Mouse (Mus musculus) heart, postnatal 10 days (tissue): ENCODE data around the gene Gripap1. TPM values are rescaled to one million over a fixed set of nuclear protein-coding genes. Genes with fewer than 3 reads are reported as not detected.
"Not testable (repeated sequence)": the region's sequence is repeated elsewhere in the genome, so short reads cannot be mapped to it uniquely, and the experiment has no call there.

Experiments used
- DNase-seq, 2 experiments: peaks; one replicate each; pipeline ENCODE4 v3.0.0; 2021
- intact Hi-C: fragments of 180-260 bp; cut with DNase I; formaldehyde crosslinking; loops from one replicate; pipeline ENCODE4 v1.15.1; 2025
- total RNA-seq, 2 experiments: library from RNA; stranded (reverse); gene quantifications; 2 replicates each; pipeline ENCODE4 v1.2.3; 2021

Gripap1 gene
- total RNA-seq, 2 experiments from 2014 or later: 27.7 to 30.2 TPM

- intact Hi-C loops: loop anchor here (2.0 to 5.0 kb wide), 2 partner anchors 18 to 44 kb away; no protein-coding TSS in a partner anchor
Observed at GRCm38 (mm10) chrX:7776329-7777082, 13.1 kb upstream of the Gripap1 start.

DNA sequence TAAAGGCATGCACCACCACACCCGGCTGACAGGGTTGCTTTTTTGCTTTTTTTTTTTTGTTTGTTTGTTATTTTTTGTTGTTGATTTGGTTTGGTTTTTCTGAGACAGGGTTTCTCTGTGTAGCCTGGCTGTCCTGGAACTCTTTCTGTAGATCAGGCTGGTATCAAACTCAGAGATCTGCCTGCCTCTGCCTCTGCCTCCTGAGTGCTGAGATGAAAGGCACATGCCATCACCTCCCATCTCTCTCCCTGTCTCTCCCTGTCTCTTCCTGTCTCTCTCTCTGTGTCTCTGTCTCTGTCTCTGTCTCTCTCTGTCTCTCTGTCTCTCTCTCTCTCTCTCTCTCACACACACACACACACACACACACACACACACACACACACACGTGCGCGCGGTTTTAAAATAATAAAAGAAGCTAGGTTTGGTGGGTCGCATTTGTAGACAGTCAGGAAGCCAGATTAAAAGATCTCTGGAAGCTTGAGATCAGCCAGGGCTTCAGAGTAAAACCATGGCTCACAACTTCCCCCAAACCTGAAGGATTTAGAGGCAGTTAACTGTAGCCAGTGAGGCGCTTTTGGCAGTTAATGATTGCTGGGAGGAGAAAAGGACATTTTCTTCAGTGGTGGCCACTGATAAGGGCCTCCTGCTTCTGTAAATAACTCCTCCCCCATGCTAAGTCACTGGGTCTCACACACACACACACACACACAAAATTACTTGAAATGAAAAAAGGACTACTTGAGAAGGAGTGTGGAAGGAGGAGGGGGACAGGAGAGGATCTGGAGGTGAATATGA, 10.9 kb upstream of the Gripap1 start:
- intact Hi-C loops: loop anchor here (5.0 kb wide), 1 partner anchor 46 kb away; no protein-coding TSS in a partner anchor
- no peak for DNase-seq

More at GRCm38 (mm10) chrX:7776329-7777082, 13.1 kb upstream of the Gripap1 start:
- peak; percentile 48 to 66 for DNase-seq

DNA sequence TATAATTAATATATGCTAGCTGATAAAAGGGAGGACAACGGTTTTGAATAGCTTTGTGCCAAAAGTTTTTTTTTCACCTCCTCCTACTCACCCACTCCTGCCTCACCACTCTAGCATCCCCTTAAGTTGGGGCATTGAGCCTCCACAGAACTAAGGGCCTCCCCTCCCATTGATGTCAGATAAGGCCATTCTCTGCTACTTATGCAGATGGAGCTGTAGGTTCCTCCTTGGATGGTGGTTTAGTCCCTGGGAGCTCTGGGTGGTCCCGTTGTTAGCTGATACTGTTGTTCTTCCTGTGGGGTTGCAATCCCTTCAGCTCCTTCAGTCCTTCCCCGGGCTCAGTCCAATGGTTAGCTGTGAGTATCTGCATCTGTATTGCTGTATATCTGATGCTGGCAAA, 10.3 kb upstream of the Gripap1 start:
- intact Hi-C loops: loop anchor here (5.0 kb wide), 1 partner anchor 47 kb away; no protein-coding TSS in a partner anchor
- no peak for DNase-seq

DNA sequence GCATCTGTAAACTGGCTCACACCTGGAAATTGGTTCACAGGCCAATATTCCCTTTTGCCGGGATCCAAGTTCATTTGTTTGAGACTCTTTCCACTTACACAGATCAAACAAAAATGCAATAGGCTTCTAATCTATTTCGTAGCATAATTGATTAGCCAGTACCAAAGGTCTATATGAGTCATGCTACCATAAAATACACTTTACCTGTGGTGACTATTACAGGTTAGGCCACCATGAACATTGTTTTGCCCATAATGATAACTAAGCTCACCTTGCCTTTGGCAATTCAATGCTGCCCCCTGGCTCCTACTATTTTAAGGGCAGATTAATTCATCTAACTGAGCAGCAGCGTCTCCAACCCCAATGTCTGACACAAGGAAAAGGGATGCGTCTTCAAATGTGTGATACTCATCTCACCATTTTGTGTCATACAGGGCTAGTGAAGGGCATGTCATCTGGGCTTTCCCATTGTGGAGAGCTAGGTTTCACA, 6.9 kb upstream of the Gripap1 start:
- intact Hi-C loops: no loop called here
- no peak for DNase-seq

DNA sequence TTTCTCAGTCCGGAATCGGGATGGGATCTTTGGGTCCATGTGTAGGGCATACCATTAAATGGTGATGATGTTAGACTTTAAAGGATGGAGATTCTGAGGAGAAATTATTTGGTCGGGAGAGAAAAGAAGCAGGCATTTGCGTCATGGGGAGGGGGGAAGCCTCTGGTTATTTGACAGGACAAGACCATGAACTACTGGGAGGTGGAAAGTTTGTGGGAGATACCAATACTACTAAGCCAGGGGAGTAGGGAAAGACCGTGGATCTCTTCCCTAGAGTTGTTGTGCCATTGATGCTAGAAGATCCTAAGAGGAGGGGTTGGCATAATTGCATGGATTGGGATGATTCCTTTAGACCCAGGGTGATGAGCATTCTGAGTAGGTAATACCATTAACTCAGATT, 744 bp downstream of the Gripap1 start:
- intact Hi-C loops: loop anchor here (5.0 kb wide), 1 partner anchor 38 kb away; the partner anchor contains the start of gene Ccdc120
- DNase-seq: no peak

GRCm38 (mm10) chrX:7793361-7793760, 3.8 kb downstream of the Gripap1 start:
- DNase-seq: peak in 1 of 2 experiments; percentile 11
- intact Hi-C loops: loop anchor here (5.0 kb wide), 1 partner anchor 41 kb away; the partner anchor contains the start of gene Ccdc120

GRCm38 (mm10) chrX:7795016-7795415, 5.5 kb downstream of the Gripap1 start:
- DNase-seq: peak; percentile 36 to 40
- intact Hi-C loops: no loop called here

- intact Hi-C loops: no loop called here
Observed at GRCm38 (mm10) chrX:7797327-7797726, 7.8 kb downstream of the Gripap1 start.

GRCm38 (mm10) chrX:7802157-7802556, 12.6 kb downstream of the Gripap1 start:
- DNase-seq, intact Hi-C loops: not testable (repeated sequence)

More at GRCm38 (mm10) chrX:7797327-7797726, 7.8 kb downstream of the Gripap1 start:
- no peak for DNase-seq

DNA sequence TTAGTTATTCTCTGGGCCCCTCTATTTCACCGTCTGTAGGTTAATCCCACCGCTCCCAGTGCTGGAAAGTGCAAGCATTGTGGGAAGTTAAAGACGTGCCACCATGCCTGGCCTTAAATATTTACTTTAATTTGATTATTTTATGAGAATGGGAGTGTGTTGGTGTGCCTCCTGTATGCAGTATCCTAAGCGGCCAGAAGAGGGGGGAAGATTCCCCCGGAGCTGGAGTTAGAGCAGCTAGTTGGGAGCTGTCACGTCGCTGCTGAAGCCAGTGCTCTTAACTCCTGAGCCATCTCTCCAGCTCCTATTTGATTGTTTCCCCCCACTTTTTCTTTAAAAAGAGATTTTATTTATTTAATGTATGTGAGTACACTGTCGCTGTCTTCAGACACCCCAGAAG, 25.5 kb downstream of the Gripap1 start:
- peak; percentile 16 to 31 for DNase-seq
- intact Hi-C loops: not testable (repeated sequence)

DNA sequence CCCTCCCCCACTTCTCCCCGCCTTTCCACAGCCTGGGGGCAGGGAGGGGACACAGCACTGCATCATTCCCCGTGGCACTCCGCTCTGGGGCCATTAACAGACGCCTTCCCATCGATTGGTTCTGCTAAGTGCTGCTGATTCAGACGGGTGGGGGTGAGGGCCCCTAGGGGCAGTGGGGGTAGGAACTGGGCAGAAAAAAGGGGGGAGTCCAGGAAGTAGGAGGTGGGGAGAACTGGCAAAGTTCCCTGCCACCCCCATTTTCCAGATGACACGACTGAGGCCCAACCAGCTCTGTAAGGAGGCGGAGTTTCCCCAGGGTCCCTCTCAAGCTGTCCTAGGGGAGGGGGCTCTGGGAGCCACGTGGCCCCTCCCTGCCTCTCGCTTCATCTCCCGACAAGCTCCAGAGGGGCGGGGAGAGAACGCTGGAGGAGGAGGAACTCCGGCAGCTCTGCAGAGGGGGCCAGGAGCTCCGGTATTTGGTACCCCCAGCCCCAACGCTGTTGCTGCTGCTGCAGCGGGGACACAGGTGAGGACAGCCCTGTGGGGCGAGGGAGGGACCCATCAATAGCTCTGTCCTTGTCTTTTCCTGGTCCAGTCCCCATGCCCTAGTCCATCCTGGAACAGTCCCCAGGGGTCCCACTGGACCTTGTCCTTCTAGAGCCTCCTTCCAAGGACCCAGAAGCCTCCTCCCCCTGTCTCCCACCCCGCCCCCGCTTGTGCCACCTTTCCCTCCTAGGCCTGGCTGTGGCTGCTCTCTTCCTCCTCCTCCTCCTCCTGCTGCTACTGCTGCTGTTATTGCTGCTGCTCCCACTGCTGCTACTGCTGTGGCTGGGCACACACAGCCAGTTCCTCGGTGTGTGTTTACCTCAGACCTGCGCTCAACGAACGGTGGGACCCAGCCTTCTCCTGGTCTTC, 32.6 kb downstream of the Gripap1 start, which contains the start of gene Kcnd1:
Gene Kcnd1 (plus strand): TSS at position 425 of the 915 bp plus-strand sequence.
- peak; percentile 33 to 42 for DNase-seq
- intact Hi-C loops: no loop called here

- intact Hi-C loops: no loop called here
Observed at GRCm38 (mm10) chrX:7837146-7837545, 47.6 kb downstream of the Gripap1 start.

GRCm38 (mm10) chrX:7840842-7841162, 51.2 kb downstream of the Gripap1 start:
- intact Hi-C loops: no loop called here

More at GRCm38 (mm10) chrX:7837146-7837545, 47.6 kb downstream of the Gripap1 start:
- no peak for DNase-seq

DNA sequence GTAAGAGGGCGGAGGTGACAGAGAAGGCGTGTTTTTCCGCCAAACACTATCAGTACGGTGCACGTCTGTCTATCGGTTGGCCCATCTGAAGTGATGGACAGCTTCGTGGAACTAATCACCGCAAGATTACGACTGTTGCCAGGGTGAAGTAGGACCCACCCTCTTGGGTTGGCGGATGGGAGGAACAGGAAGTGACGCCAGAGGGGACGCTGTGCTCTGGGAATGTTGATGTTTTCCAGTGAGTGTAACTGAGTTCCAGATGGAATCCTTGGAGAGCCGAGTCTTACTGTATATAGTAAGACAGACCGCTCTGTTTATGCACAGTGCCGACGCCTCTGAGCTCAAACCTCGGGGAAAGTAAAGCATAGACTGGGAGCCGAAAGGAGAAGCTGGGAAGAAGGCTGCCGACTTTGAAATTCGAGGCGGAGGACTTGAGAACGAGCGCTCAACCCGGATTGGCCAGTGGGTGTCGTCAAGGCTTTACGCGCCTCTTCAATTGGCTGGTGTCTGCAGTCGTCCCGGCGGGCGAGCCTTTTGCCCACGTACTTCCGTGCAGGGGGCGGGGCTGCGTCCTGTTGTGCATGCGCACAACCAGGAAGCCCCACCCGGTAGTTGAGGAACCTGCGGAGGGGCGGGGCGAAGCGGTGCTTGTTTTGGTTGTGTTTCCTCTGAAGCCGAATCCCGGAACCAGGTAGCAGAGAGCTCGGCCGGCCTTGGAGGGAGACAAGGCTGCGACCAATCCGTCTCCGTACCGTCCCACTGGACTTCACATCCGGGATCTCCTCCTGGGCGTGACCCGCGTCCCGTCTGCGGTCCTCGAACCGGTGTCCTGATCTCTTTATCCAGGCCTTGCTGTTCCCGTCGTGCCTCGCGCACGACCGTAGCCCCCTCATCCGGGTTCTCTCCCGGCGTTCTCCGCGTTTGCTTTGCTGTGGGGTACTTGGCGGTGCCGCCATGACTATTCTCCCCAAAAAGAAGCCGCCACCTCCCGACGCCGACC, 51.9 kb downstream of the Gripap1 start, which contains the start of gene Otud5:
Gene Otud5 (plus strand): TSS at position 202 of the 1,000 bp plus-strand sequence.
- DNase-seq: peak; percentile 93 to 96
- intact Hi-C loops: no loop called here

More at GRCm38 (mm10) chrX:7840842-7841162, 51.2 kb downstream of the Gripap1 start:
- no peak for DNase-seq

DNA sequence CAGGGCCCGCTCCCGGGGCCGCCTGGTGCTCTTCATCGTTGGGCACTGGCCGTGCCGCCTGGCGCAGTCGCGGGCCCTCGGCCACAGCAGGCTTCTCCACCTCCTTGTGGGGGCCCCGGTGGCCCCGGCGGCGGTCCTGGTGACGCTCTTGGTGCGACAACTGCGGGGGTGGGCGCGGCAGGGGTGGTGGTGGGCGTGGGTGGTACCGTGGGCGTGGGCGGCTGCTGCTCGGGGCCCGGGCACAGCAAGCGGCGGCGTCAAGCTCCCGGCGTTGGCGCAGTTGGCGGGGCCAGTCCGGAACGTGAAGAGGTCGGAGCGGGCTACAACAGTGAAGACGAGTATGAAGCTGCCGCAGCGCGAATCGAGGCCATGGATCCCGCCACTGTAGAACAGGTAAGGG, 52.8 kb downstream of the Gripap1 start:
- intact Hi-C loops: no loop called here
- peak in 1 of 2 experiments; percentile 12 for DNase-seq

DNA sequence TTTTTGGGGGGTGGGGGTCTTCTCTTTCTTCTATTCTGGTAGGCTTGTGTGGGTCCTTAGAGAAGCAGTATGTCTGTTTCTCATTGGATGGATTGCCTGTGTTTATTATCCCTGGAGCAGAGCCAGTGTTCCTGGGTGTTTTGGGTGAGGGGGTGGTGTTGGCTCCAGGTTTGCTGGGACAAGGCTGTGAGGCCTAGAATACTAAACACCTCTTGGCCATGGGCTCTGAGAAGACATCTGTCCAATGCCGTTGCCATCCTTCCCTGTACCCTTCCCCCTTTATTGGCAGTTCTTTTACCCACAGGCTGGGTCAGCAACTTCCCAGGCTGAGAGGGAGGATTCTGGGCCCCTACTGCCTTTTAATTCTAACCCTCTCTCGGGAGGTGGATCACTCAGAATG, 58.3 kb downstream of the Gripap1 start:
- no peak for DNase-seq
- intact Hi-C loops: no loop called here

- DNase-seq: peak; percentile 37 to 44
- intact Hi-C loops: no loop called here
Observed at GRCm38 (mm10) chrX:7854578-7854977, 65.0 kb downstream of the Gripap1 start.

DNA sequence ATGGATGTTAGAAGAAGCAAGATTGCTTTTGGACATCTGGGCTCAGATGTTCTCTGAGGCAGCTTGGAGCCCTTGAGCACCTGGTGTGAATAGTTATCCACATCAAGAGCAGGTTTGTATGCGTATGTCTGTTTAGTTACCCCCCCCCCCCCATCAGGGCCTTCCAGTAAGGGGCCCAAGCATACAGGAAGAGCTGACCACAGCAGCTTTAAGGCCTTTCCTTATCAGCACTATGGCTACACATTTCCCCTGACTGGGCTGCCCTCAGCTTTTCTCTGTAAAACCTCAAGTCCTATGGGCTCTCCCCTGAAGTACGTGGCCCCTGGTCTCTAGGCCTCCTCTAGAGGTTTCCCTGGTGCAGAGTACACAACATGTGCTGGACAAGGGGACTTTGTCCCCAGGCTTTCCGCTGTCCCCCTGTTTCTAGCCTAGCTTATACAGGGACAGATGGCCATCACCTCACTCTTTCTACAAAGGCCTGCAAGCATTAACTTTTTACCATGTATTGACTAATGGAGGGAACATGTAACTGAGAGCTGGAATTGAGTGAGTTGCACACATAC, 69.7 kb downstream of the Gripap1 start:
- no peak for DNase-seq
- intact Hi-C loops: no loop called here
